Mouse (Mus musculus): ENCODE data around the gene Rasgrp4.
"Not testable (repeated sequence)": the region's sequence is repeated elsewhere in the genome, so short reads cannot be mapped to it uniquely, and the experiment has no call there.

Rasgrp4 gene

GRCm38 (mm10) chr7:29134693-29135386 is at the start of gene Rasgrp4:
Gene Rasgrp4, plus strand, starts transcription at chr7:29134851.
- DNase-seq (ENCODE audit: inconsistent ontology term), result no peak

DNA sequence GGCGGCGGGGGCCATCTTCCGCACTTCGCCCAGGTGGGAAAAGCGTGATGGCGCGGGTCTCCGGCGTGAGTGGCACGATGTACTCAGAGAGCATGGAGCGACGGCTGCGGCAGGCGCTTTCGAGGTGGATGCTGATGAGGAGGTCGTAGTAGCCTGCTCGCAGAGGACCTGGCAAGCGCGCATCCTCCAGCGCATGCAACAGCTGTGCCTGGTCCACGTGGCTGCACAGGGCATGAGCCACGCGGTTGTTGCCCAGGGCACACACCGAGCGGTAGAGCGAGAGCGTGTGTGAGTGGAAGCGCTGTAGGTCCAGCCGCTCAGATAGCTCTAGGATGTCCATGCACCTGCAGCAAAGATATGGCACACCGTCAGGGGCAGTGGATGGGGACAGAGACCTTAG is 48.7 kb upstream of the Rasgrp4 start:
- no peak for DNase-seq (ENCODE audit: inconsistent ontology term)

- no peak for DNase-seq (ENCODE audit: inconsistent ontology term)
These were observed 47.7 kb upstream of the Rasgrp4 start for GRCm38 (mm10) chr7:29086902-29087301.

DNA sequence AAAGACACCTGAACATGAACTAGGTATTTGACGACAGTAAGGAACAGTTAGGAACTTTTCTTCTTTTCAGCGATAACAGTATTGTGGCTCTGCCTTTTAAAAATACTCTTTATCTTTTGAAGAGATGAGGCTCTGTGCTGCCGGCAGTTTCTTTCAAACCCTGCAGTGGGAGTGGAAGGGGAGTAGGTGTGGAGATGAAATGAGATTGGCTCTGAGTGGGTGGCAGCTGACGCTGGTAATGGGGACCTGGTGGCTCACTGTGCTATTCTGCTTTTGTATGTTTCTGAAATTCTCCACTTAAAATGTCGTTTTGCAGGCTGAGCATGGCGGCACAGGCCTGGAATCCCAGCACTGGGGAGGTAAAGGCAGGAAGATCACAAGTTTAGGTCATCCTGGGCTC is 45.8 kb upstream of the Rasgrp4 start:
- DNase-seq (ENCODE audit: inconsistent ontology term), result no peak

- no peak for DNase-seq (ENCODE audit: inconsistent ontology term)
These were observed 37.5 kb upstream of the Rasgrp4 start for GRCm38 (mm10) chr7:29097131-29097530.

DNA sequence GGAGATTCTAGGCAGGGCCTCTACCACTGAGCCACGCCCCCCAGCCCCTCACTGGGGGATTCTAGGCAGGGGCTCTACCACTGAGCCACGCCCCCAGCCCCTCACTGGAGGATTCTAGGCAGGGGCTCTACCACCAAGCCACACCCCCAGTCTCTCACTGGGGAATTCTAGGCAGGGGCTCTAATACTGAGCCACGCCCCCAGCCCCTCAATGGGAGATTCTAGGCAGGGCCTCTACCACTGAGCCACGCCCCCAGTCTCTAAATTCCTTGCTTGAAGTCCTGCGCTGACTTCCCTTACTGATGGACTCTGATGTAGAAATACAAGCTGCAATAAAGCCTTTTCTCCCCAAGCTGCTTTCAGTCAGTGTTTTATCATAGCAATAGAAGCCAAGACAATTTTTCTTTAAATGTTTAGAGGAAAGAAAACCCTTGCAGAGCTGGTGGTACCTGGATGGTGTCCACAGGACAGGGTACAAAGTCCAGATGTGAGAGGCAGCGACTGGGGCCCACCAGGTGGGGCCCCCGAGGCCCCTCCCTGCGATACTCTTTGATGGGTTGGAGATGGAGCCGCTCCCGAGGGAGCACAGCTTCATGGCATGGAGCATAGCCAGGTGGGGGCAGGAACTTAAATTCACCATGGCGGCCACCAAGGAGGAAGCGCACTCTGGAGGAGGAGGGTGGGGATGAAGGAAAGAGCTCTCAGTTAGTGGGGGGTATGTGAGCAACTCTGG is 33.2 kb upstream of the Rasgrp4 start:
- DNase-seq (ENCODE audit: inconsistent ontology term), result no peak

DNA sequence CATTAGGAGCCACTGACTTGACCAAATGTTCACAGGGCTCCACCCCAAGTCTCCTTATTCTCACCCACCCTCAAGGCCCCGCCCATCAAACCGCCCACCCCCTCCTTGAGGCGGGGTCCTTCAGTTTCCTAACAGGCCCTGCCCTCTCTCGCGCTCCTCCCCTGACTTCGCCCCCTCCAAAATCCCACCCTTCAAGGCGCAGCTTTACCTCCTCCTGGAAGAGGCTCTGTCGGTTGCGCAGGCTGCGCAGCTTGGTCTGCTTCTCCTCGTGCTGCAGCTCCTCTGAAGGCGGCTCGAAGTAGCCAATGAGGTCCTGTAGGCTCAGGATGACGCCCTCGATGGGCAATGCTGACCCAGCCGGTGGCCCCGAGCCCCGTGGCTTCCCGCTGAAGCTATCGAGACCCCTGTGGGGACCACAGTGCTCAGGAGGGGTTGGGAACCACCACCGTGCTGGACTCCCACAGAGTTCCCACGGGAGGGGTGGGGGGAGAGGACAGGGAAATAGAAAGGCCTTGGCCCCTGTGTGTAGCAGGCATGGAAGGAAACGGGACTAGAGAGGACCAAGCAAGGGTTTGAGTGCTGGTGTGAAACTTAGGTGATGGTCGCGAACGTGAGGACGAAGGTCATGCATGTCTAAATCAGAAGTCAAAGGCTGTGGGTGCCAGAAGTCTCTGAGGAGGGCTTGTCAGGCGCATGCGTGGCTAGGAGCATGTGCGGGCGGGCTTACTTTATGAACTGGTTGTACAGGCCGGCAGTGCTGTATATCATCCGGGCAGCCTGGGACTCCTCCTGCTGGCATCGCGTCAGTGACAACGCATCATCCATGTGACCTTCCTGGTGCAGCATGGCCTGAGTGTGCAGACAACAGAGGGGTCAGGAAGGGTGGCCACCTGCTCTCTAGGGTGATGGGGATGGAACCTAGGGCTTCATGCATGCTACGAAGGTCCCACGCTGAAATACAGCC is 25.4 kb upstream of the Rasgrp4 start:
- DNase-seq (ENCODE audit: inconsistent ontology term), result no peak

DNA sequence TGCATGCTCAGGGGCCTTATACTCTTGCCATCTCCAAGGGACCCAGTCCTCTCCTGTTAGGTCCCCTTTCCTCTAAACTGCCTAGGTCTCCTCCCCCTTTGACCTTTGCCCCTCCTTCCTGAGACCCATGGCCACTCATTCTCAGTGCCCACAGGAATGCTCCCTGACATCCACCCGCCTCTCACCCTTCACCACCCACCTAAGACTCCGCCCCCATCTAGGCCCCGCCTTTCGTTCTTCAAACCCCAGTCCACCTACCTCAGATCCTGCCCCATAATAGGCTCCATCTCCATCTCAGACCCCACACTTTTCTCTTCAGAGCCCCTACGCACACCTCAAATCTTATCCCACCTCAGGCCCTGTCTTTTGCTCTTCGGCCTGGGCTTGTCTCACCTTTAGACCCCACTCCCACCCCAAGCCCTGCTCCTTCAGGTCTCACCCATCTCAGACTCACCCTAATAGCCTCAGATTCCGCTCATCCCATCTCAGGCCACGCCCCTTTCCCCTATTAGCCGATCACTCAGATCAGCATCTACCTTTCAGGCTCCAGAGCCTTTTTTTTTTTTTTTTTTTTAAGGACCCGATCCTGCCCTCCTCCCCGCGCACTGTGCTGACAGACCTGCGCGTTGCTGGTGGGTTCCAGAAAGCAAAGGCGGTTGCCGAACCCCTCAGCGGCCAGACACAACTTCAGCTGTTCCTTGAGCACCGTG is 16.4 kb upstream of the Rasgrp4 start:
- no peak for DNase-seq (ENCODE audit: inconsistent ontology term)

DNA sequence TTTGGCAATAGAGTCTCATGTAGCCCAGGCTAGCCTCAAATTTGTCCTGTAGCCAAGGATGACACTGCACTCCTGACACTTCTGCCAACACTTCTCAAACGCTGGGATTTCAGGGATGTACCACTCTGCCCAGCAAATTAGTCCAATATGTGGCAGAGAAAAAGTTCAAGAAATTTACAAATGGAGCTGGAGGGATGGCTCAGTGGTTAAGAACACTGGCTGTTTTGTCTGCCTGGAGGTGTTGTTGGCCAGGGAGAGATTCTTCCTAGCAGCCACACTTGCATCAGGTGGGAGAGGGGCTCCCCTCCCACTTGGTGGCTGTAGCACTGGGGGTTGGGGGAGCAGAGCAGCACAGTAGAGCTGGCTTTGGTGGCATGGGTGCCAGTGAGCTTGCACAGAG is 15.1 kb upstream of the Rasgrp4 start:
- no peak for DNase-seq (ENCODE audit: inconsistent ontology term)

DNA sequence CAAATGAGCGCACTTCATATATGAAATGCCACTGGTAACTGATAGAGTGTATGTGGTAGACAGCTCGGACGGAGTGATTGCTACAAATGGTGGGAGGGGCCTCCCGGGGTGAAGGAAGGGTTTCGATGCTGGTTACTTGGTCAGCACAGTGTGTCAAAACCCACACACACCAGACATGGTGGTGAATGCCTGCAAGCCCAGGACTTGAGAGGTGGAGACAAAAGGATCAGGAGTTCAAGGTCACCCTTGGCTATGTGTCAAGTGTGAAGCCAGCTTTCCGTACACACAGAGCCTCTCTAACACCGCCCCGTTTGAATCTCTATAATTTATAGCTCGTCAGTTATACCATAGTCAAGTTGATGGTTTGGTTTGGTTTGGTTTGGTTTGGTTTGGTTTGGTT is 11.8 kb upstream of the Rasgrp4 start:
- DNase-seq (ENCODE audit: inconsistent ontology term), result no peak

GRCm38 (mm10) chr7:29123531-29124358 is 10.9 kb upstream of the Rasgrp4 start:
- no peak for DNase-seq (ENCODE audit: inconsistent ontology term)

- DNase-seq (ENCODE audit: inconsistent ontology term), result peak; percentile 70
These were observed 9.7 kb upstream of the Rasgrp4 start, which contains the start of gene Ryr1 for GRCm38 (mm10) chr7:29124970-29125369. Gene Ryr1, minus strand, starts transcription at chr7:29125179.

GRCm38 (mm10) chr7:29126173-29126915 is 8.3 kb upstream of the Rasgrp4 start:
- no peak for DNase-seq (ENCODE audit: inconsistent ontology term)

DNA sequence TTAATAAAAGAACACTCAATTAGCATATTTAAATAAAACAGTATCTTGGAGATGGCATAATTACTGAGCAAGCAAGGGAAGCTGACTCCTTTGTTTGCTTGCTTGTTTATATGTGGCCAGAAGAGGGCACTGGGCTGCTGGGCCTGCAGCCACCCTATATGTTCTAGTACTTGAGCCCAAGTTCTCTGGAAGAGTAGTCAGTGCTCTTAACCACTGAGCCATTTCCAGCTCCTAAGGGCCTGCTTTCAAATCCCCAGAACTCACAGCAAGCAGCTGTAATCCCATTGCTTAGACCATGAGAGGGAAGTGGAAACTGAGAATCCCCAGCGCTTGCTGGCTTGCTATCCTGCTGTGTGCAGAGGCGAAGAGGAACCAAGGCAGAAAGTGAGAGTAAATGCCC is 5.9 kb upstream of the Rasgrp4 start:
- DNase-seq (ENCODE audit: inconsistent ontology term), result no peak

GRCm38 (mm10) chr7:29134230-29134629 is 421 bp upstream of the Rasgrp4 start:
- DNase-seq (ENCODE audit: inconsistent ontology term), result no peak

- DNase-seq (ENCODE audit: inconsistent ontology term), result no peak
These were observed 2.8 kb downstream of the Rasgrp4 start for GRCm38 (mm10) chr7:29137429-29137828.

GRCm38 (mm10) chr7:29139237-29139636 is 4.6 kb downstream of the Rasgrp4 start:
- not testable (repeated sequence) for DNase-seq (ENCODE audit: inconsistent ontology term)

DNA sequence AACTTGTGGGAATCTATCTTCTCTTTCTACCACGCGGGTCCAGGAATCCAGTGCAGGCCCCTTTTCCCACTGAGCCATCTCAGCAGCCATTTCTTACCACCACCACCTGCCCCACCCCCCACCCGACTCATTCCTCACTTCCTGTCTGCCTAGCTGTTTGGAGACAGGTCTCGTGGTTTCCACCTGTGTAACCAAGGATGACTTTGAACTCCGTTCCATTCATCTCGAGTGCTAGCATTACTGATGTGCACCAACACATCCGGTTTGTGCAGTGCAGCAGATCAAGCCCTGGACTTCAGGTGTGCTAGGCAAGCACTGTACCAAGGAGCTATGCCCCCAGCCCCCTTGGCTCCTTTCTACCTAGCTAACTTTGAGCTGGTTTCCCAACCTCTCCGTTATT is 6.8 kb downstream of the Rasgrp4 start:
- no peak for DNase-seq (ENCODE audit: inconsistent ontology term)

GRCm38 (mm10) chr7:29144006-29144405 is 9.4 kb downstream of the Rasgrp4 start:
- no peak for DNase-seq (ENCODE audit: inconsistent ontology term)
